Mouse (Mus musculus) embryo, embryonic 11 days (tissue): ENCODE results near the gene Fbxo48.

Source experiments
- DNase-seq: peaks from one replicate; pipeline ENCODE4 v3.0.0-alpha.2; 2015

Fbxo48 gene

DNA sequence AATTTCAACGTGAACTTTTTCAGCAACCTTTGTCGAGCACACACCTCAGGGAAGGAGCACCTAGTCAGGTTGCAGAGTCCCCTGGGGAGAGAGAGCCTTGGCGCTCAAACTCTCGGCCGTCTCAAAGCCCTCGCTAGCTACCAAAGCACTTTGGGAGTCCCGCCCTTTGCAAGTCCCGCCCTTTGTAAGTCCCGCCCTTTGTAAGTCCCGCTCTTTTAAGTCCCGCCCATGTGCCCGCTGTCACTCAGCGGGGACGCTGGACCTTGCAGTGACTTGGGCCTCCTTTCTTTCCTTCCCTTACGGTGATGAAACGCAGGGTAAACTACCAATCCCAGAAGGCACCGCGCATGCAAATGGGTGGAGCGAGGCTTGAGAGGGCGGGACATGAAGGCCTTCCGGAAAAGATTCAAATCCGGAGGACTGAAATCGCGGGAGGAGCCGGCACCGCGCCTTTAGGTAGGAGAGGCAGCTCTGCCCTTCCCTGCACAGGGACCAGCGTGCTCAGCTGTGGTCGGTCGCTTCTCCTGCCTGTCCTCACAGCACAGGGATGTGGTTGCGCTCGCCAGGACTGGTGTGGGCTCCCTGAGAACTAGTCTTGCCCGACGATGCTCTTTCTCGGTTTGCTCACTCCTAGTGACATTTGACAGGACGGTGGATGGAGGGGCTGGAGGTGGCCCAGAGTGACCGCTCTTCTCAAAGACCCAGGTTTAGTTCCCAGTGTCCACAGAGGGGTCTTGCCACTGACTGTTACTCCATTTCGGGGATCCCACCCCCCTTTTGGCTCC, at the start of gene Fbxo48:
Gene Fbxo48 (plus strand): TSS at position 400 of the 785 bp plus-strand sequence.
- DNase-seq: peak; percentile 98

DNA sequence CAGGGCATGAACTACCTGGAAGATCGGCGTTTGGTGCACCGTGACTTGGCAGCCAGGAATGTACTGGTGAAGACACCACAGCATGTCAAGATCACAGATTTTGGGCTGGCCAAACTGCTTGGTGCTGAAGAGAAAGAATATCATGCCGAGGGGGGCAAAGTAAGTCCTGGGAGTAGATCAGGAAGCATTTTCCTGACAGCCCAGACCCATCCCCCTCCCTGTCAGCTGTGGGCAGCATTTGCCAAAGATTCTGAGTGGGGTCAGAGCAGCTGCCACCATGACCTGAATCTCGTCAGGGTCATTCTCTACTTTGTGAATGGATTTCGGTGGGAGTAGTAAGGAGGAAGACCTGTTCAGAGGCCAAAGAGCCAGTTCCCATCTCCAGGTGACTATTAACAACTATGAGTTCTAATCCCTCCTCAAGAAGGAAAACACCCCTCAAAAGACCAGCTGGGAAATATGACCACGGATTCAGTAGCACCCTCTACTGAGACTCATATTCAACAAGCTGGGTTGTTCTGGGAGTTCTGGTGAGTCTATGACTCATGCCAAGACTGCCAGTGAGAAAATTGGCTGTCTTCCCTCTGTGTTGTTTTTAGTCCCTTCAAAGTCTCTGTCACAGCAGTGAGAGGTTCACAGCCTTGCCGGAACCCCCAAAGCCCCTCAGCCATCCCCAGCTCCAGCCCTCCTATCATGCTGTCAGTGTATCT, 46.7 kb upstream of the Fbxo48 start:
- DNase-seq: no peak

DNA sequence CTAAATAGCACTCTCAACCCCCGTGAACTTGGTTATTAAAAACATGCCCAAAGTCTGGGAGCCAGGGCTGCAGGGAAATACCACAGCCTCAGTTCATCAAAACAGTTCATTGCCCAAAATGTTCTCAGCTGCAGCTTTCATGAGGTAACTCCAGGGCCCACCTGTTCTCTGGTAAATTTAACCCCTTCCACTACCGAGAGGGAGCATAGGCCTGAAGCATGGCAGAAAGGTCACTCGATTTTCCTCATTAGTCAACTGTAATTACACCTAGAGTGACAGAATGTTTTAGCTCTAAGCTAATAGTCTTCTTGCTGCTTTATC, 46.2 kb upstream of the Fbxo48 start:
- peak; percentile 27 for DNase-seq

DNA sequence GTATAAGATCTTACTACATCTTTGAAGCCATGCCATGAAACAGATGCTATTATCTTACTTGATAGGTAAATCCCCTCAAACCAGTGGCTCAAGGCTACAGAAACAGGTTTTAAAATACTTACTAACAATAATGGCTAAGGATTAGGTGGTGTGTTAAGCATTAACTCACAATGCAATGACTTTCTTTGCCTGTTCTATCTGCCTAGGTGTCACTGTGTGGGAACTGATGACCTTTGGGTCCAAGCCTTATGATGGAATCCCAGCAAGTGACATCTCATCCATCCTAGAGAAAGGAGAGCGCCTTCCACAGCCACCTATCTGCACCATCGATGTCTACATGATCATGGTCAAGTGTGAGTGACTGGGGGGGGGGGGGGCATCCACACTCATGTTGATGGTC, 44.6 kb upstream of the Fbxo48 start:
- no peak for DNase-seq

DNA sequence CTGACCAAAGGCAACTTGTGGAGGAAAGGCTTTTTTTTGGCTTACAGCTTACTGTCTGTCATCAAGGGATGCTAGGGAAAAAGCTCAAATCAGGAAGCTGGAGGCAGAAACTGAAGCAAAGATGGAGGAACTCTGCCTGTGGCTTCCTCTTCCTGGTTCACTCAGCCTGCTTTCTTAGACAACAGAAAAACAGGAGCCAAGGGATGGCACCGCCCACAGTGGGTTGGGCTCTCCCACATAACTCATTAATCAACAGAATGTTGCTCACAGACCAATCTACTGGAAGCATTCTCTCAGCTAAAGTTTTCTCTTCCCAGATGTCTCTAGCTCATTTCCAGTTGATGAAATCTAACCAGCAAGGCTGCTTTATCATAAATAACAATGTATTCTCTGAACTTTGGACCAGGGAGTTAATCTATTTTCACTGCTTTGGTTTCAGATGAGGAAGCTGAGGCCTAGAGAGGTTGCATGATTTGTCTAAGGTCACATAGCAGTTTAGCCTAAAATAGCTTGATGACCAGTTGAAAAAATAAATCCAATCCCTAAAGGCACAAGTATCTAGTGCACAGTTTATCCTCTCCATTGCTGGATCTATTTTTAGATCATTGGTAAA, 43.6 kb upstream of the Fbxo48 start:
- DNase-seq: no peak

DNA sequence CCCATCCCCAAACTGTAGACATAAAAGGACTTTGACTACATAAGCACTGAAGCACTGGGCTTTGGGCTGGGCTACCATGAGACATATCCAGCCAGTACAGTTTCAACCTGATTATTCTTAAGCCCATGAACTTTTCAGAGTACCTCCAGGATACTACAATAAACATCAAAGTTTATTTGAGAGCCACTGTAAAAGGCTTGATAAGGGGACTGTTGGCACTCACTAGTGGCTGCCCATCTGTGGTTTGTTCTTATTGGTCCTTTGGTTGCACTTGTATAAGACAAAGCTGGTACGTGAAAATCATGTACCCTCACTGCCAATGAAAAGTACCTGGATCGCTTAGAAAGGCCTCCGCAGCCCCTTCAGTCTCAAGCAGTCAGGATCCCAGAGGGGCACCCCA, 36.4 kb upstream of the Fbxo48 start:
- no peak for DNase-seq

DNA sequence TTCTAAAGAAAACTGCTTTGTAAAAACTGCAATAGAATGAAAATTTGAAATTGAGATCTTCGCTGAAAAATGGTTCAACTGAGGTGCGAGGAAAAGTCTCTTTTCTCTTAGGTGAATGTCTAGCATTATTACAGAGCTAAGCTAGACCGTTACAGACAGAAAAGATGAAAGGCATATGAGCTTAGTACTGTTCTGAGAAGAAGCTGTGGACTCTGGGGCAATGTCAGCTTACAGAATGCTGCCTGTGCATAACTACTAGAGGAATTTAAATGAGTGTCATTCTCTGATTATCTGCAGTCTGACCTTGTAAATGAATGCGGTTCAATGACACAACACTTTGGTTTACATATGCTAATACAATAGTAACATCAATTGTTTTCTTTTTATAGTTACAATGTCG, 35.3 kb upstream of the Fbxo48 start:
- DNase-seq: no peak

DNA sequence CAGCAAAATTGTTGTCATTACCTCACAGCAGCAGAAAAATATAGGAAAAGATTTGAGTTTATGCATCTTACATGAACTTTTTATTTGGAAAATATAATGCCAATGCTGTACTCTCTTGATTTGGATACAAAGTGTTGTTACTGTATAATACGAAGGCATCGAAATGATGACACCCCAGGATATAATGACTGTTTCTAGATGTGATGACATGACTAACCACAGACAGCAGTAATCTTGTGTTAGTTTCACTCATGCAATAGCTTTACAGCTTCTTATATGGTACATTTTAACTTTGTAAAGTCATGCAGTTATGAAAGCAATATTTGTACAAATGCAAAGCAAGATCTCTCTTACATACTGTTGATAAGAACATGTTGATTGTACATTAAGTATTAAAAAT, 33.7 kb upstream of the Fbxo48 start:
- DNase-seq: no peak

DNA sequence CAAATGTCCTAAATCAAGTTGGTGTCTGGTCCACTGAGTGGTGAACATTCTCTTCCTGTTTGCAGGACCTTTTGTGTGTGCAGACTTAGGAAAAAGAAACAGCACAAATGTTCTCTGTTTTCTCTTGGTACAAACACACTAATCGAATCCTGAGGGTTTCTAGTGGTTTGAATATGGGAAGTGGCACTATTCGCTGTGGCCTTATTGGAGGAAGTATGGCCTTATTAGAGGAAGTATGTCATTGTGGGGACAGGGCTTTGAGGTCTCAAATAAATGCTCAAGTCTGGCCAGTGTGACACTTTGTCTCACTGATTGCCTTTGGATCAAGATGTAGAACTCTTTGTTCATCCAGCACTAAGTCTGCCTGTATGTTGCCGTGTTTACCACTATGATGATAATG, 19.0 kb upstream of the Fbxo48 start:
- DNase-seq: no peak

DNA sequence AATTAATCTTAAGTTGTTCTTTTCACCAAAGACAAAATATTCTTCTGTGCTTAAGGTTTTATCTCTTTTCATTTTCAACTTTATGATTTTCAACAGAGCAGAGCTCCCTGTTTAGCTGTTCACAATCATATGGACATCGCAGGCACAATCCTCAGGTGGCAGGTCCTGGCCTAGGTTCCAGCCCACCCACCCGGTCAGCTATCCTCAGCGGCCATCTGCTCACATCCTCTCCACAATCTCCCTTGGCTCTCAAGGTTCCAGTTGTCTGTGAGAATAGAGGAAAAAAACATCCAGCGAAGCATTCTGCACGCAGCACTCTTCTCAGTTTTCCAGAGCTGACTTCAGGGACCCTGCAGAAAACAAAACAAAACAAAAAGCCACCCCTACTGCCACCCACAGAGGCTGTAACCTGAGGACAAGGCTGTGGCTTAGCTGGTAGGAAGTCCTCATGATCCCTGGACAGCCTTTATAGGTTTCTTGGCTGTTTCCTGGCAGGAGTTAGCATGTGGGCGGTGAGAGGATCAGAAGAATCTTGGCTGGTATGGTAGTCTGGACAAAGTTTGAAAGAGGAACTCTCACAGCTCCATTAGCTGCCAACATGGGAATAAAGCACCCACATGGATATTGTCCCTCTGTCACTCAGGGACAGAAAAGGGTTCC, 15.5 kb upstream of the Fbxo48 start:
- no peak for DNase-seq

DNA sequence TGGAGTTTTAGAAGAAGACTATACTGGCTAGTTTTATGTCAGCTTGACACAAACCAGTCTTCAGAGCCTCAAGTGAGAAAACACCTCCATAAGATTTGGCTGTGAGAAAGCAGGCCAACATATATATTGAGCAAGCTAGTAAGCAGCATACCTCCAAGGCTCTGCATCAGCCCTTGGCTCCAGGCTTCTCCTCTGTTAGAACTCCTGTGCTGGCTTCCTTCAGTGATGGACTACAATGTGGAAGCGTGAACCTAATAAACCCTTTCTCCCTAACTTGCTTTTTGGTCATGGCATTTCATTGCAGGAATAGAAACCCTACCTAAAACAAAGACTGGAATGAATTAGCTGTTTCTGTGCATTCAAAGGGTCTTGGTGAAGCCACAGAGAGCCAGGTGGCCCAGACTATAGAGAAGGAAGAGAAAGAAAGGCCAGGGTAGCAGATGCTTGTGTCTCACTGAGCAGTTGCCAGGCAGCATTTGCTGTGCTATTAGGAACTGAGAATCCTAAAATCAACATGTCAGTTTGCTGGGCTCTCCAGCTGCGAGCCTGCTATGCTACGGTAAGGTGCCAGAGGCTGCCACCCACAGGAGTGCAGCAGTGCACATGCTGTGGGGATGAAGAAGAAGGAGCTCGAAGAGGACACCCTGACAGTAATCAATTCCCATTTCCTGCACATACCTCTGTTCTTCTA, 9.9 kb upstream of the Fbxo48 start:
- peak; percentile 27 for DNase-seq

DNA sequence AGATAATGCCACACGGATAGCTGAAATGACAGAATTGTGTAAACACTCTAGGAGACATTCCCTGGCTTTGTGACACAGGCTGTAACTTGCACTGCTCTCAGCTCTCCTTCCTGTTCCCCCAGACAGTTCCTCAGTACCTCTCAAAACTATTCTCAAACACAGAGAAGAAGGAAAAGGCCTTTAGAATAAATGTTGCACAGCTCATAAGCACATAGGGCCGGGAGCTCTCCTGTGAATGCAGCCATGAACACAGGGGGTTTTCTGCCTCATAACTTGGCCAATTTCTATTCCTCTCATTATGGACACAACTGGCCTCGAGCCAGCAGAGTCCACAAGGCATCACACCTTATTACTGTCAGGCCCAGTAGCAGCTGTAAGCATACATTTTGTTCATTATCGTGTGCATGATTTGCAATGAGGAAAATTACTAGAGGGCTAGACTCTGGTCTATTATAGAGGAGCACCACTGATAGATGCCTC, 9.2 kb upstream of the Fbxo48 start:
- no peak for DNase-seq

DNA sequence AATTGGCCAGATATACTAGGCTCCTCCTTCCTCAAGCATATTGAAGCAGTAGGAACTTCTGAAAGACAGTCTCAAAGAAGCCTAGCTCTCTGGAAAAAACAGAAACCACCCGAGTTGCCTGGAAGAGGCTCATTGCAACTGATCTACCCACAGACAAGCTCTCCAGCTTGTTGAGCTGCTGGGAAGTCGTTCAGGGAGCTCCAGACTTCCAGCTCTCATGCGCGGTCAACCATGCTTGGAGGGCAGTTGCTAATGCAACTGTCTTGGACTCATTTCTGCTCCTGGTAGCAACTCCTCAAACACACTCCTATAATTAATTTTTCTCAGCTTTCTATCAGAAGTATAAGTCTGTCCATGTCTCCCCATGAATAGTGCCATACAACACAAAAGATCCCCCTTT, 8.2 kb upstream of the Fbxo48 start:
- no peak for DNase-seq

DNA sequence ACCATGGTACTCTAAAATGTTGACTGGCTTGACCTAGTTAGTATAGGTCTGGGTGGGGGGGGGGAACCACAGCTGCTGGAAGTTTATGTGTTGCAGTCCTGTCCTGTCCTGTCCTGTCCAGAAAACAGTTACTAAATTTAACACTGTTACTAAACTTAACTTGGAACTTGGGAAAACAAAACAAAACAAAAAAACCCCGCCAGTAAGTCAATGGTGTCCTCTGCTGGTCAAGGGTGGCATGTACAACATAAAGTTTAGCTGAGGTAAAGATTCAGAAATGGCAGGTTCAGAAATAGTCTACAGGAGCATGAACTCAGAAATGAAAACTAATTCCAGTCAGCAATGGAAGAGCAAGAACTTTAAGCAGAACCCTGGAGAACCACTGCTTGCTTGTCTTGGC, 2.4 kb upstream of the Fbxo48 start:
- peak; percentile 36 for DNase-seq

DNA sequence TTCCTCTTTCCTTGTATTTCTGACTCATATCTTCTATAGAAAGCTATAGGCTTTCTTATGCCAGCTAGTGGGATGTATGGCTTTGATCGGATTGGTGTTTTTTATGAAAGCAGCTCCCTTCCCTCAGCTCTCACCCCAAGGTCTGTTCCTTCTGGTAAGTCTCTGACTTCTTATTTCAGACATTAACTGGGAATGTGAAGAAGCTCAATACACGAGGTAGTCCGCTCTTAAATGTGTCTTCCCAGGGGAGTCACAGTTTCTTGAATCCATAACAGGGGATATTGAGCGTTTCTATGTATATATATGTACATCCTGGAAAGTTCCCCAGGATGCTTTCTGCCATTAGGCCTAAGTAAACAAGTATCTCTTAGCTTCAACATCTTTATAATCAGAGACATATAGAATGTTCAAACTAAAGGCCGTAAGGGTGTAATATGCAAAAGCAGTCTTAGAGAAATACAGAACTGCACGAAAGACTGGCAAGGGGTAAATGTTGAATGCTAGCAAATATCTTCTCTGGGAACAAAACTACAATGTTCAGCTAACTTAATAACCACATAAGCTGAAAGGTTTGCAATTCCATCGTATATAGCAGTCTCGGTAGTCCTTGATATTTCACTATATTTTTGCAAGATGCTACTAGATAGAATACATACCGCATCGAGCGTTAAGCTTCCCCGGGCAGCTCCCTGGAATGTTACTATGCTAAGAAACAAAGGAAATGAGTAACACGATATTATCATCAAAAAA, 774 bp upstream of the Fbxo48 start:
- peak; percentile 10 for DNase-seq

DNA sequence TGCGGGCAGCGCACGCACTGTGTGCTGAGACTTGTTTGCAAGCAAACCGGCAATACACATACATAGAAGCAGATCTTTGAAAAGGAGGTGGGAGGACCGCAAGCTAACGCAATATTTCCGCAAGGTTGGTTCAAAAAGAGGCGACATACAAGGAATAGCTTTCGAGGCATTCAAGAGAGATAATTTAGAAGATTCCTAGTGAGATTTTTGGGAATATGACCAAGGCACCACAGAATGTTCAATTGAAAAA, 511 bp downstream of the Fbxo48 start:
- no peak for DNase-seq

DNA sequence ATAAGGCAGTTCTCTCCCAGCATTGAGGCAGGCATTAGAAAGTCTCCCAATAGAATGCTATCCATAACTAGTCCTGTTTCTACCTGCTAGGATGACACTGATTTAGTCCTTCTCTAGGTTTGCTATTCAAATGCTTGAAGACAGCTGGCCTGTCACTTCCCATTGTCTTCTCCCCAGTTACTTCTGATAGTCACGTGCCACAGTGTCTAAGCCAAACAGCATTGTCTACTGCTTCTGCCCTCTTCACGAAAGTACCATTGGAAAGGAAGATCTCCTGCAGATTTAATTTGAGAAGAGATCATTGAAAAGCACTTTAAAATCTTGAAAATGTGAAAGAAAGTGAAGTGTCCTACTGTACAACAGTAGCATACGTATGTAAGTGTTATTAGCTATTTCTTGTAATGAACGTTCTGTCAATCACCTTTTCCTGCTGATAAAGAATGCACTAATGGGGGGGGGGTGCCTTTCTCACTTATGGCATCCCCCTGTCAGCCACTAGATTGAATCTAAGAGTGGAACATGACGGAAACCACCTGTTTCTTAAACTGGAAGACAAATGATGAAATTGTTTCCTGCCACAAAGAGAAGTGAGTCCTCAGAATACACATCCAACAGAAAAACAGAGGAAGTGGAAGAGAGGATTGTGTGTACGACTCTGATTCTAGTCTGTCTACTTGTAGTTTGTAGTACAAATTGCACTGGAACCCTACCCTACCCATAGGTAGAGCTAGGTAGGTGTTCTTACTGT, 5.1 kb downstream of the Fbxo48 start:
- no peak for DNase-seq

DNA sequence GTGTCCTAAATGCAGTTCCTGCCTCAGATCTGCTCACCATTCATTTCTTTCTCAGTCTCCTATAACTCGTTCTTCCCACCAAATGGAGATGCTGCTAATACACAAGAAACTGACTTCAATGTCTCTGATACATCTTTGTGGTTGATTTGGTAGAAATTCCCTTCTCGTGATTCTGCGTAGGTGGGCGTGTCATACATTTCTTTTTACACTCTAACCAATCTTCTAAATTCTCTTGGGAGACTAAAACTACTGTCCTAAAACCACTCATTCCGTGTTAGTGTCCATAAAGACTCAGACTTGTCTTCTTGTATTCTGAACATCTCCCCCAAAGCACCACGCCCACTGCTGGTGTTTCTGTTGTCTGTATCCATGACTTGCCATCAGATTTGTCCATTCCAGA, 5.9 kb downstream of the Fbxo48 start:
- no peak for DNase-seq

DNA sequence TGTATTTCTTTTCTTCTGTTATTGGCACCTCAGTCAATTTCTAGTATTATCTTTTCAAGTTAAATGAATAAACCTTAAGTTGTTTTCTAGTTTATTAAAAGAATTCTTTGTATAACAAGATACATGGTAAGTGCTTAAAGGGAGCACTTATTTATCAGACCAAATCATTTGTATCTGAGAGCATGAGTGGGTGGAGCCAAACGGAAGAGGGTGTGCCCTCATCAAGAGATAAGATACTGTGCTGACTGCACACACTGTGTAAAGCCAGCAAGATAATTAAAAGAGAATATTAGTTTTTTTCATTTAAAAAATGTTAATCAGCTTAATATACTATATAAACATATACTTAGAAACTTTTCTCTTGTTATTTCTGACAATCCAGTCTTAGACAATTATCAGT, 7.3 kb downstream of the Fbxo48 start:
- no peak for DNase-seq

DNA sequence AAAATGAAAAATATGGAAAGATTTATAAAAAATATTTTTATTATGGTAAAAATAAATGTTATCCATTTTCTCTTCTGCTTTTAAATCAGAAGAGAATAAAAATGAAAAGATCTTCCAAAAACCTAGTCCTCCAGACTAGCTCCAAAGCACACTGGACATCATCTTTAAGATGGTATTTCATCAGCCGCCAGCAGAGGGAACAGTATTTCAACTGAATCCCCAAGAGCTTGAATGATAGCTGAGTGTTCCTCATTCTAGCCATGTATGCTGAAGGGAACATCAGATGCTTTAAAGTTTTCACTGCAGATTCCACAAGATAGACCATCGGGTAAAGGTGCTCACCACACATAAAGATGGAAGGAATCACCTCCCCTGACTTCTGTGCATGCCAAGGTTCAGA, 16.6 kb downstream of the Fbxo48 start:
- peak; percentile 45 for DNase-seq

DNA sequence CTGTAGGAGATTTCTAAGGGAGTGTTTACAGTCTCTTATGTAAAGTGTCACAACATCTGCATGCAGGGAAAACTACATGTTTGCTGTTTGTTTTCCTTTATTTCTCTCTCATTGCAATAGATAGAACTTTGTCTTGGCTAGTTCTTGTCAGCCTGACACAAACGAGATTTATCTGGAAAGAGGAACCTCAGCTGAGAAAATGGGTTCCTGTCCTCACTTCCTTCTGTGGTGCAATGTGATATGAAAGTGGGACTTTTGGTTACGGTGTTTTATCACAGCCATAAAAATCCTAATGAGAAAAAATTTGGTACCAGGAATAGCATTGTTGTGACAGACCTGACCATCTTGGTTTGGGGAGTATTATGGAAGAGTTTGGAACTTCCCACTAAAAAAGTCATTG, 18.5 kb downstream of the Fbxo48 start:
- DNase-seq: no peak

DNA sequence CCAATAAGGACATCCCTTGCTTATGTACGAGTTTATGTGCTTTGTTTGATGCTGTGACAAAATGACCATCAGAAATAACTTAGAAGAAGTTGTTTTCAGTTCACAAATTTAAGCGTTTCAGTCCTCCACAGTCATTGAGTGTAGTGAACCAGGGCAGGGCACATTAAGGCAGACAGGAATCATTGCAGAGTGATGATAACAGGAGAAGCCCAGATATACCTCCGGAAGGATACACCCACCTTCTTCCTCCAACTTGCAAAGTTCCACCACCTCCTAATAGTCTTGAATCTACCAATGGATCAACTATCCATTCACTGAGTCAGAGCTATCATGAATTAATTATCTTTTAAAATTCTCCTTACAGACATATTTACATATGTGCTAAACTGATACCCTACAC, 20.9 kb downstream of the Fbxo48 start:
- no peak for DNase-seq
